Mouse (Mus musculus) lung, embryonic 14.5 days (tissue): Measurements from ENCODE around the gene Ncmap. TPM values are rescaled to one million over a fixed set of nuclear protein-coding genes. Genes with fewer than 3 reads are reported as not detected.
"Not testable (repeated sequence)": the region's sequence is repeated elsewhere in the genome, so short reads cannot be mapped to it uniquely, and the experiment has no call there.

Experiments
- ATAC-seq: fragments of 200-750 bp; cut with Nextera tagmentation; 2 replicates; pipeline ENCODE4 v1.8.0; 2017; ENCODE audit warnings: mild to moderate bottlenecking, moderate TSS enrichment, moderate library complexity; ENCODE audit not compliant: insufficient read depth
- DNase-seq: peaks from one replicate; pipeline ENCODE4 v3.0.0-alpha.2; 2015
- H3K27ac ChIP-seq: fragments of 300-500 bp; sonication (generic); 2 replicates; pipeline ENCODE4 v1.5.1; 2014; ENCODE audit warnings: low read depth, mild to moderate bottlenecking, moderate library complexity
- H3K27me3 ChIP-seq: fragments of 300-500 bp; sonication (generic); 2 replicates; pipeline ENCODE4 v1.6.1; 2014; ENCODE audit warnings: low read length, control low read depth; ENCODE audit not compliant: insufficient read depth
- H3K36me3 ChIP-seq: fragments of 300-500 bp; sonication (generic); 2 replicates; pipeline ENCODE4 v1.6.1; 2014; ENCODE audit warnings: control low read depth; ENCODE audit not compliant: insufficient read depth
- H3K4me1 ChIP-seq: fragments of 300-500 bp; sonication (generic); 2 replicates; pipeline ENCODE4 v1.6.1; 2014; ENCODE audit warnings: antibody characterized with exemption, control low read depth; ENCODE audit not compliant: insufficient read depth
- H3K4me2 ChIP-seq: fragments of 300-500 bp; sonication (generic); 2 replicates; pipeline ENCODE4 v1.6.1; 2014; ENCODE audit warnings: mild to moderate bottlenecking
- H3K4me3 ChIP-seq: fragments of 300-500 bp; sonication (generic); 2 replicates; pipeline ENCODE4 v1.5.1; 2014; ENCODE audit warnings: low read depth, low read length
- H3K9ac ChIP-seq: fragments of 300-500 bp; sonication (generic); 2 replicates; pipeline ENCODE4 v1.6.1; 2014
- H3K9me3 ChIP-seq: fragments of 300-500 bp; sonication (generic); 2 replicates; pipeline ENCODE4 v1.6.1; 2016; ENCODE audit warnings: low read depth, low read length, control low read depth
- CTCF ChIP-seq: IDR thresholded peaks from 2 replicates; pipeline ENCODE4 v1.5.1; 2016; ENCODE audit warnings: antibody characterized with exemption, low read depth
- WGBS: fragments of 180-500 bp; shearing (Covaris S2); extraction: QIAGEN DNeasy Blood & Tissue Kit; methylation state at CpG from one replicate; pipeline ENCODE4 v1.1.7; 2014; 5-methylcytosine and 5-hydroxymethylcytosine counted together
- polyA plus RNA-seq: library from polyadenylated mRNA; unstranded; fragments of >200 nt; fragmentation: Nextera tagmentation; extraction: Ambion mirVana; gene quantifications from 2 replicates; pipeline ENCODE4 v1.2.1, GENCODE M21; 2014

Gene Ncmap
- polyA plus RNA-seq, 1 experiment from 2014 or later, result 4.6 TPM

DNA sequence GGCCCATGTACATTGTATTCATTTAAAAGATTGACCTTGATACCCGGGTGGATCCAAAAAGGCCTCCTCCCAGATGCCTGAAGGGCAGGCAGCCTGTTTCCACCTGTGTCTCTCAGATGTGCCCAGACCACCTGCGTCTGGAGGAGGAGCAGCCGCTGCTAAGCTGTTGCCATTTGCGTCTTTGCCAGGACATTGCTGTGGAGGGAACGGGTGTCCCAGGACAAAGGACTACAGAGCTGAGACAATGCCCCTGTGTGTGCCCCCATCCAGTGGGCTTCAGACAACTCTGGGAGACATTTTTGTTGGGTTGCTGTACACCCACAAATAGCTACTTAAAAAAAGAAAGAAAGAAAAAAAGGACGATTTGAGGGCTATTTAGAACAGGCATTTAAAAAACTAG, 35.2 kb downstream of the Ncmap start:
- Histone ChIP-seq H3K36me3 (no peaks in the 10 kb centered on the region), H3K27ac (no peak overlapping the region), H3K9ac (no peak overlapping the region), H3K27me3 (no peaks in the 10 kb centered on the region), H3K4me2 (no peak overlapping the region), H3K9me3 (no peaks in the 10 kb centered on the region), H3K4me3 (no peak overlapping the region), H3K4me1 (no peaks in the 10 kb centered on the region)
- DNase-seq (no peak), ATAC-seq (no peak)
- 28% methylated on average over 6 of the region's 6 CpGs for WGBS
- TF ChIP-seq CTCF, result no peak

DNA sequence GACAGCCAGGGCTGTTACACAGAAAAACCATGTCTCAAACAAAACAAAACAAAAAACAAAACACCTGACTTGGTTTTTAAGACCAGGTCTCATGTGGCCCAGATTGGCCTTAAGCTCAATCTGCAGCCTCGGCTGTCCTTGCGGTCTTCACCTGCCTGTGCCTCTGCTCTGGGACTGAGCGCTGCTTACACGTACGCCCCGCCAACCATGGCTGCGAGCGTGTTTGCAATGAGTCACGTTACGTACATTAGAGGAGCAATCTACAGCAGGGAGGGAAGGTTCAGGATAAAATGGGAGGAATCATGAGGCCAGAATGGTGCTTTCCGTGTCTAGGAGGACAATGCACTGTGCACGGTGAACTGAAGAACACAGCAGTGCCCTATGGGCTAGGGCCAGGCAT, 36.3 kb downstream of the Ncmap start:
- Histone ChIP-seq H3K36me3 (no peaks in the 10 kb centered on the region), H3K4me3 (no peak overlapping the region), H3K27me3 (no peaks in the 10 kb centered on the region), H3K9ac (no peak overlapping the region), H3K4me1 (no peaks in the 10 kb centered on the region), H3K27ac (no peak overlapping the region), H3K9me3 (no peaks in the 10 kb centered on the region), H3K4me2 (no peak overlapping the region)
- 84% methylated on average over 12 of the region's 12 CpGs for WGBS
- no peak for TF ChIP-seq CTCF
- DNase-seq (no peak), ATAC-seq (no peak)

DNA sequence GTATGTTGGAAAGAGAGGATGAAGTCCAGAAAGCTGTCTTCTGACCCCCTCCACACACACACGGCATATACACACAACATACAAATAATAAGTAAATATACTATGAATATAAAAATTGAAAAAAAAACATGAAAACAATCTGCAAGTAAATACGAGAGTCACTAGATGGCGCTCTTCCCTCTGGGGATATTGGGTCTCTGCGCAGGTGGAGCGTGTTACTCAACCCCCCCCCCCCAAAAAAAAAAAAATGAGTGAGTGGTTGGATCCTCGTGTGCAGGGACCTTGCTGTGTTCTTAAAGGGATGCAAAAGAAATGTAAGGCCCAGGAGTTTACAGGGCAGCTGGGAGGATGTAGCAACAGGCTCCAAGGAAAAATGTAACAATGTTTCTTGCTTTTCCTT, 39.3 kb downstream of the Ncmap start:
- DNase-seq (peak; percentile 81), ATAC-seq (no peak)
- Histone ChIP-seq H3K4me2 (no peak overlapping the region), H3K9ac (no peak overlapping the region), H3K4me3 (no peak overlapping the region), H3K36me3 (no peaks in the 10 kb centered on the region), H3K27ac (no peak overlapping the region), H3K9me3 (no peaks in the 10 kb centered on the region), H3K4me1 (no peaks in the 10 kb centered on the region), H3K27me3 (no peaks in the 10 kb centered on the region)
- TF ChIP-seq CTCF, result peak; percentile 64
- WGBS, result under 1% methylated on average over 6 of the region's 6 CpGs

DNA sequence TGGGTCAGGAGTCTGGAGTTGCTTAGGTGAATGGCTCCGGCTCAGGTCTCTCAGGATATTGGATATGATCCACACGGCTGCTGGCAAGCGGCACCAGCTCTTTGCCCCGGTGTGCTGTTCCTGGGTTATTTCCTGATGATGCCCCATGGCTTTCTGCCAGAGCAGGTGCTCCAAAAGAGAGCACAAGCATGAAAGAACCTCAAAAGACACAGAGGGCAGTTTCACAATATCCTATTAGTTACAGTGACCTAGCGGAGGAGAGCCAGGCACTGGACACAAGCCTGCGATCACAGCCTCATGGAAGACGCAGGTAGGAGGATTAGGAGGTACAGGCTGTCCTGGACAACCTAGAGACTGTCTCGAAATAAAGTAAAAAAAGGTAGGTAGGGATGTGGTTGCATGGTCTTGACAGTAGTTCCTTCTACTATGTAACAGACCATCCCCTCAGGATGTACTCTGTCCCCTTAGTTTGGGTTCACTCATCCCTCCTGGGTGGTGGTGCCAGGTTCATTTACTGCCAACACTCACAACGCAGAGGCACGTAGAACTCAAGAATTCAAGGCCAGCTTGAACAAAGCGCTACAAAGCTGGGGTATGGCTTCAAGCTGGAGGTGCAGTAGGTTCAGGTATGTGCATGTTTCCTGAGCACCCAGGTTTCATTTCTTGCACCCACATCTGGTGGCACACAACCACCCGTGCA, 40.7 kb downstream of the Ncmap start:
- no peak overlapping the region for H3K9ac ChIP-seq
- 79% methylated on average over 12 of the region's 12 CpGs for WGBS
- no peaks in the 10 kb centered on the region for H3K27me3 ChIP-seq
- no peak overlapping the region for H3K4me3 ChIP-seq
- no peaks in the 10 kb centered on the region for H3K9me3 ChIP-seq
- no peak for DNase-seq
- no peaks in the 10 kb centered on the region for H3K4me1 ChIP-seq
- no peak for TF ChIP-seq CTCF
- H3K27ac ChIP-seq, result no peak overlapping the region
- no peaks in the 10 kb centered on the region for H3K36me3 ChIP-seq
- H3K4me2 ChIP-seq, result no peak overlapping the region
- no peak for ATAC-seq

DNA sequence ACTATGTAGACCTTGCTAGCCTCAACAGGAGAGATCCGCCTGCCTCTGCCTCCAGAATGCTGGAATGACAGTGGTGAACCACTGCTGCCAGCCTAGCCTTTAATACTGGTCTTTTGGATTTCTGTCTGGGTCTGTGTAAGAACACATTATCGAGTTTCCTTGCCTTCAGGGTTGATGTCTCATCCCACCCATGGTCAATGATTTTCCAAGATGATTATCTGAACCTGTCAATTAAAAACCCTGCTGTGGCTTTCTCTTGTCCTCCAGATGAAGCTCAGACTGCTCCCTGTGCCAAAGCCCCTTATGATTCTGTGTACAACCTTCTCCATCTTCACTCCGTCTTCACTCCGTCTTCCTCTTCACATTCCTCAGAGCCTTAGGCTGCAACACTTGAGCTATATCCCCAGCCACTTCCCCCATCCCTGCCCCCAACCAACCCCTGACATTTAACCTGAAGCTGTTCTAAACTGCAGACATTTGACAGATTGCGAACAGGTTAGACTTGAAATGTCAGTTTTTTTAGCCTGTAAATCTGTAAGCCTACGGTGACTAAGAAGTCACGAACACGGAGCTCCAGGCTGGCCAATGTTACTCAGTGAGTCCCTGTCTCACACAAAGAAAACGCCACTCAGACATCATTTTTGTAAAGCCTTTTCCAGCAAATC, 42.0 kb downstream of the Ncmap start:
- H3K27ac ChIP-seq, result peak overlapping the region; percentile 63
- TF ChIP-seq CTCF, result no peak
- H3K4me2 ChIP-seq, result 0 out of 2 replicates have a peak overlapping the region, but pooled peaks have one; percentile 19
- WGBS, result 49% methylated on average over 9 of the region's 9 CpGs
- no peaks in the 10 kb centered on the region for H3K9me3 ChIP-seq
- H3K4me1 ChIP-seq, result peaks cover 6% of the 10 kb centered on the region; the same call in 1 of the 2 replicates
- H3K27me3 ChIP-seq, result no peaks in the 10 kb centered on the region
- H3K36me3 ChIP-seq, result 0 out of 2 replicates have a peak, but pooled peaks cover 4% of the 10 kb centered on the region
- DNase-seq (peak; percentile 73), ATAC-seq (no peak)
- H3K9ac ChIP-seq, result no peak overlapping the region
- H3K4me3 ChIP-seq, result no peak overlapping the region

DNA sequence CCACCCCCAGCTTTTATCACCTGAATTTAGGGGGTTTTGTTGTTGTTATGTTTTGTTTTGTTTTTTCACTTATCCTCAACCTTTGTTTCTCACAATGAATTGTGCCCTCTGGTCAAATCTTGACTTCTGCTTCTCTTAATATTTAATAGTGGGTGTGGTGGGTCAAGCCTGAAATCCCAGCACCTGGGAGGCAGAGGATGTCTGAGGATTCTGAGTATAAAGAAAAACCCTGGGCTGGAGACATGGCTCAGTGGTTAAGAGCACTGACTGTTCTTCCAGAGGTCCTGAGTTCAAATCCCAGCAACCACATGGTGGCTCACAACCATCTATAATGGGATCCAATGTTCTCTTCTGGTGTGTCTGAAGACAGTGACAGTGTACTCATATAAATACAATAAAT, 43.3 kb downstream of the Ncmap start:
- H3K27me3 ChIP-seq, DNase-seq, H3K4me1 ChIP-seq, H3K4me3 ChIP-seq, H3K9ac ChIP-seq, ATAC-seq, H3K9me3 ChIP-seq: not testable (repeated sequence)
- peak overlapping the region; percentile 98 for H3K27ac ChIP-seq
- H3K36me3 ChIP-seq, result peaks cover 14% of the 10 kb centered on the region; the same call in 1 of the 2 replicates
- H3K4me2 ChIP-seq, result peak overlapping the region; percentile 74

DNA sequence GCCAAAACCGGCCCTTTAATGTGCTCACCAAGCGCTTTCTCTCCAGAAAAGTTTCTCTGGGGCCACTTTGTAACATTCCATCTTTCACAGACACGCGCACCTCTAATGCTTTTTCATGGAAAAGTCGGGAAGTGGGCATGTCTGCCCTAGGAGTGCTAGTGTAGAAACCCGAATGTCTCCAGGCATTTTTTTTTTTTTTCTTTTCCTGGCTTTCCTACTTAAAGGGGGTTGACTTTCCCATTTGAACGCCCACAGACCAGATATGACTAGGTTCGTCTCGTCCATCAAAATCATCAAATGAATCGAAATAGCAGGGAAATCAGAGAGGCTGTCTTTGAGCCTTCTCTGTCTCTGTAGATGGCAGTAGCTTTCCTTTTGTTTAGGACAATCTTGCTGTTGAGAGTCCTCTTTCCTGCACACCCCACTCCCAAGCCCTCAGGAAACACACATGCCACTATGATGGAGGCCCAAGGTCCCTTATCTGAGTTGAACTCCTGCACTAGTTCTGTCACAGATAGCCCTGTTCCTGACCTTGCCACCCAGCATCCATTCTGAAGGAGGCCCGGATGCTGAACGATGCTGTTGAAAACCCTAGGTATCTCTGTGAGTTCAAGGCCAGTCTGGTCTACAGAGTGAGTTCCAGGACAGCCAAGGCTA, 44.1 kb downstream of the Ncmap start:
- H3K4me3 ChIP-seq, result peak overlapping the region; percentile 97
- H3K9ac ChIP-seq, result peak overlapping the region; percentile 96
- no peaks in the 10 kb centered on the region for H3K9me3 ChIP-seq
- peaks cover 6% of the 10 kb centered on the region; the same call in 1 of the 2 replicates for H3K4me1 ChIP-seq
- DNase-seq, result peak; percentile 34
- H3K36me3 ChIP-seq, result peaks cover 23% of the 10 kb centered on the region; the same call in 1 of the 2 replicates
- TF ChIP-seq CTCF, result no peak
- H3K27me3 ChIP-seq, result no peaks in the 10 kb centered on the region
- no peak for ATAC-seq
- peak overlapping the region; percentile 98 for H3K27ac ChIP-seq
- 8% methylated on average over 12 of the region's 12 CpGs for WGBS
- peak overlapping the region; percentile 74 for H3K4me2 ChIP-seq
